Mouse (Mus musculus): Measurements from ENCODE around the gene Rptor. TPM values are rescaled to one million over a fixed set of nuclear protein-coding genes. Genes with fewer than 3 reads are reported as not detected.

Gene Rptor
- total RNA-seq, 2 experiments from 2014 or later: 25.7 to 26.9 TPM

- intact Hi-C loops (cut with DNase I; ENCODE audit: low total_unique reads): no loop called here
- DNase-seq: no peak
Measured at GRCm38 (mm10) chr11:119794020-119794419, 191.3 kb downstream of the Rptor start.

GRCm38 (mm10) chr11:119794671-119795070 lies 192.0 kb downstream of the Rptor start:
- intact Hi-C loops (cut with DNase I; ENCODE audit: low total_unique reads): no loop called here
- DNase-seq: no peak

- peak; percentile 62 for DNase-seq
- intact Hi-C loops (cut with DNase I; ENCODE audit: low total_unique reads): no loop called here
Measured at GRCm38 (mm10) chr11:119796406-119796805, 193.7 kb downstream of the Rptor start.

GRCm38 (mm10) chr11:119796846-119797245 lies 194.1 kb downstream of the Rptor start:
- intact Hi-C loops (cut with DNase I; ENCODE audit: low total_unique reads): no loop called here
- DNase-seq: no peak

- no peak for DNase-seq
- intact Hi-C loops (cut with DNase I; ENCODE audit: low total_unique reads): no loop called here
Measured at GRCm38 (mm10) chr11:119799536-119799935, 196.8 kb downstream of the Rptor start.

GRCm38 (mm10) chr11:119801855-119802254 lies 199.2 kb downstream of the Rptor start:
- DNase-seq: no peak

GRCm38 (mm10) chr11:119802947-119803346 lies 200.2 kb downstream of the Rptor start:
- intact Hi-C loops (cut with DNase I; ENCODE audit: low total_unique reads): no loop called here
- DNase-seq: no peak

More at GRCm38 (mm10) chr11:119801855-119802254, 199.2 kb downstream of the Rptor start:
- intact Hi-C loops (cut with DNase I; ENCODE audit: low total_unique reads): no loop called here

GRCm38 (mm10) chr11:119804392-119804791 lies 201.7 kb downstream of the Rptor start:
- DNase-seq: no peak
- intact Hi-C loops (cut with DNase I; ENCODE audit: low total_unique reads): no loop called here

GRCm38 (mm10) chr11:119805112-119805750 lies 202.5 kb downstream of the Rptor start:
- intact Hi-C loops (cut with DNase I; ENCODE audit: low total_unique reads): no loop called here
- no peak for DNase-seq

- intact Hi-C loops (cut with DNase I; ENCODE audit: low total_unique reads): no loop called here
- no peak for DNase-seq
Measured at GRCm38 (mm10) chr11:119806539-119806938, 203.8 kb downstream of the Rptor start.

GRCm38 (mm10) chr11:119807431-119808031 lies 204.8 kb downstream of the Rptor start:
- intact Hi-C loops (cut with DNase I; ENCODE audit: low total_unique reads): no loop called here
- no peak for DNase-seq

- intact Hi-C loops (cut with DNase I; ENCODE audit: low total_unique reads): no loop called here
- DNase-seq: no peak
Measured at GRCm38 (mm10) chr11:119808647-119809280, 206.1 kb downstream of the Rptor start.

GRCm38 (mm10) chr11:119809309-119809708 lies 206.6 kb downstream of the Rptor start:
- no peak for DNase-seq
- intact Hi-C loops (cut with DNase I; ENCODE audit: low total_unique reads): no loop called here

- DNase-seq: no peak
- intact Hi-C loops (cut with DNase I; ENCODE audit: low total_unique reads): no loop called here
Measured at GRCm38 (mm10) chr11:119811022-119811421, 208.3 kb downstream of the Rptor start.

- DNase-seq: no peak
- intact Hi-C loops (cut with DNase I; ENCODE audit: low total_unique reads): no loop called here
Measured at GRCm38 (mm10) chr11:119811598-119811997, 208.9 kb downstream of the Rptor start.

- DNase-seq: no peak
- intact Hi-C loops (cut with DNase I; ENCODE audit: low total_unique reads): no loop called here
Measured at GRCm38 (mm10) chr11:119812093-119812492, 209.4 kb downstream of the Rptor start.

GRCm38 (mm10) chr11:119814035-119814558 lies 211.4 kb downstream of the Rptor start:
- intact Hi-C loops (cut with DNase I; ENCODE audit: low total_unique reads): no loop called here
- DNase-seq: no peak

- intact Hi-C loops (cut with DNase I; ENCODE audit: low total_unique reads): no loop called here
- no peak for DNase-seq
Measured at GRCm38 (mm10) chr11:119816798-119817361, 214.2 kb downstream of the Rptor start.

GRCm38 (mm10) chr11:119817362-119817837 lies 214.7 kb downstream of the Rptor start:
- DNase-seq: no peak
- intact Hi-C loops (cut with DNase I; ENCODE audit: low total_unique reads): no loop called here

- intact Hi-C loops (cut with DNase I; ENCODE audit: low total_unique reads): no loop called here
- no peak for DNase-seq
Measured at GRCm38 (mm10) chr11:119817898-119818297, 215.2 kb downstream of the Rptor start.

All from gastrocnemius, postnatal 14 days (tissue).